In the genomic region with DNA sequence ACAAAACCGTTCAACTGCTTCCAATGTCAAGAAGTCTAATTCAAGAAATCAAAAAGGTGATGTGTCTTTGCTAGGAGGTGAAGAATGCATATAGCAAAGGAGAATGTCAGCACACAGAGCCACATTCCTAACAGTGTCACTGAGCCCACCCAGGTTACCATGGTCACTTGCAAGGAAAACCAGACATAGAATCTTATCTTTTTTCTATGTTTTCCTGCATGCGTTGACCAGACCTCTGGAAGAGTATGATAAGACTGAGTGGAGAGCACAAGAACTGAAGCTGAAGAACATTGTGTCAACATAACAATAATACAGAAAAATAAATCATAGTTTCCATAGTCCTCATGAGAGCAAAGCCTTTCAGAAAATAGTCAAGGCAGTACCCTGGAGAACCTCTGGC, we compare ENCODE assay signal across 29 mouse cellular contexts.
DNase-seq lines count a peak whose midpoint lies in the region; ATAC-seq and TF ChIP-seq lines count a peak whose summit lies in the region.
"Had no signal": no experiment of that assay in that cellular context is flagged by ENCODE, and none has a peak within 500 bp of the region (broad histone marks: within the 10 kb centered on the region; RNA-seq: fewer than 3 reads in every experiment).

No protein-coding gene starts in this region.

- H3K36me3 ChIP-seq in liver, embryonic 11.5 days (ENCODE audit: control insufficient read depth, insufficient read depth, low read length) = no peaks in the 10 kb centered on the region
- H3K36me3 ChIP-seq in liver, postnatal 0 days (replicated peaks; ENCODE audit: insufficient read depth, low read length) = no peaks in the 10 kb centered on the region
- H3K36me3 ChIP-seq in MEL (ENCODE audit: control insufficient read depth in 1 of 2, insufficient read depth in 2 of 2, low read length in 2 of 2) = peaks cover 0 to 4% of the 10 kb centered on the region in 2 experiments; a peak in 1 of 4 replicates
- H3K36me3 ChIP-seq in hindbrain, embryonic 10.5 days = no peaks in the 10 kb centered on the region
- H3K36me3 ChIP-seq: embryonic facial prominence, embryonic 13.5 days; embryonic facial prominence, embryonic 15.5 days; forebrain, embryonic 10.5 days; forebrain, embryonic 12.5 days; G1E had no signal

- no peaks in the 10 kb centered on the region for H3K79me2 ChIP-seq in MEL (ENCODE audit: control insufficient read depth, insufficient read depth, low read length, poor library complexity)

- TF ChIP-seq POLR2A in MEL (IDR thresholded peaks at IDR 0.05; ENCODE audit: control insufficient read depth in 1 of 2, insufficient read depth in 1 of 2, low read depth in 1 of 2, low read length in 2 of 2, poor library complexity in 1 of 2) = no peak

- ATAC-seq in liver, embryonic 11.5 days (replicated peaks; ENCODE audit: low FRiP score) = peak; percentile 53
- ATAC-seq in liver, postnatal 0 days = no peak
- peak; percentile 47; the same call in 1 of the 2 replicates for ATAC-seq in common myeloid progenitor, adult 5-6 weeks (replicated peaks; ENCODE audit: low read depth, poor library complexity, severe bottlenecking)
- ATAC-seq: activated CD4-positive, CD25-positive, alpha-beta regulatory T cell, adult 4 months; CD4-positive, CD25-positive, alpha-beta regulatory T cell, adult 4 months; forebrain, embryonic 14.5 days; forebrain, embryonic 16.5 days; Patski had no signal

- no peak for DNase-seq in liver, embryonic 11.5 days (ENCODE audit: low spot score)
- no peak for DNase-seq in liver, postnatal 0 days
- peak; percentile 23 for DNase-seq in 416B (ENCODE audit: low read depth)
- DNase-seq in MEL (ENCODE audit: low read depth, low spot score) = peak; percentile 22
- DNase-seq in urinary bladder, postnatal 10 days (ENCODE audit: low spot score) = no peak
- no peak for DNase-seq in hindbrain, embryonic 10.5 days (ENCODE audit: low spot score)
- DNase-seq: adrenal gland, adult 8-10 months; adrenal gland, postnatal 14 days; adrenal gland, postnatal 36 days; B cell, adult 2 months; cerebellum, adult 11-12 months; cerebellum, adult 2 months; cerebellum, adult 9-10 months; cerebellum, postnatal 10 days; cerebellum, postnatal 25 days; embryo, embryonic 11 days had no signal

- no peak for TF ChIP-seq CTCF in liver, postnatal 0 days (IDR thresholded peaks at IDR 0.05; ENCODE audit: low read depth)
- no peak for TF ChIP-seq CTCF in MEL (IDR thresholded peaks at IDR 0.05 in 2 of 3, conservative IDR thresholded peaks at IDR 0.05 in 1 of 3; ENCODE audit: control insufficient read depth in 1 of 3, insufficient read depth in 1 of 3, low read depth in 2 of 3, low read length in 3 of 3, poor library complexity in 1 of 3, severe bottlenecking in 1 of 3)

- H3K27ac ChIP-seq in liver, embryonic 11.5 days (ENCODE audit: low read depth, low read length) = no peak overlapping the region
- no peak overlapping the region for H3K27ac ChIP-seq in liver, postnatal 0 days (ENCODE audit: low read depth)
- H3K27ac ChIP-seq in MEL (ENCODE audit: control insufficient read depth, low read depth, low read length) = no peak overlapping the region
- H3K27ac ChIP-seq in hindbrain, embryonic 10.5 days = no peak overlapping the region
- H3K27ac ChIP-seq: embryonic facial prominence, embryonic 13.5 days; embryonic facial prominence, embryonic 15.5 days; forebrain, embryonic 10.5 days; forebrain, embryonic 12.5 days had no signal

- 49% methylated on average over 2 of the region's 2 CpGs for WGBS in liver, embryonic 11.5 days
- 47% methylated on average over 2 of the region's 2 CpGs for WGBS in liver, postnatal 0 days (ENCODE audit: insufficient replicate concordance)
- 79% methylated on average over 2 of the region's 2 CpGs for WGBS in hindbrain, embryonic 10.5 days

- no peaks in the 10 kb centered on the region for H3K9me3 ChIP-seq in liver, embryonic 11.5 days (ENCODE audit: control insufficient read depth, low read length)
- no peaks in the 10 kb centered on the region for H3K9me3 ChIP-seq in liver, postnatal 0 days (ENCODE audit: low read length)
- H3K9me3 ChIP-seq in MEL (replicated peaks; ENCODE audit: insufficient read depth, low read length) = no peaks in the 10 kb centered on the region
- no peaks in the 10 kb centered on the region for H3K9me3 ChIP-seq in hindbrain, embryonic 10.5 days
- H3K9me3 ChIP-seq: embryonic facial prominence, embryonic 13.5 days; embryonic facial prominence, embryonic 15.5 days; forebrain, embryonic 10.5 days; forebrain, embryonic 12.5 days had no signal

- H3K4me2 ChIP-seq in liver, embryonic 11.5 days = no peak overlapping the region
- H3K4me2 ChIP-seq in liver, postnatal 0 days (ENCODE audit: low read depth, low read length) = no peak overlapping the region
- H3K4me2 ChIP-seq: embryonic facial prominence, embryonic 13.5 days; embryonic facial prominence, embryonic 15.5 days; forebrain, embryonic 12.5 days had no signal

- H3K4me1 ChIP-seq in liver, embryonic 11.5 days (replicated peaks; ENCODE audit: control insufficient read depth, insufficient read depth, low read length) = no peaks in the 10 kb centered on the region
- H3K4me1 ChIP-seq in liver, postnatal 0 days (ENCODE audit: insufficient read depth) = no peaks in the 10 kb centered on the region
- H3K4me1 ChIP-seq in MEL (ENCODE audit: control insufficient read depth in 1 of 2, insufficient read depth in 2 of 2, low read length in 2 of 2) = no peaks in the 10 kb centered on the region; a peak in 1 of 4 replicates
- H3K4me1 ChIP-seq in hindbrain, embryonic 10.5 days (replicated peaks) = no peaks in the 10 kb centered on the region
- H3K4me1 ChIP-seq: embryonic facial prominence, embryonic 15.5 days; forebrain, embryonic 10.5 days; forebrain, embryonic 12.5 days had no signal

- no peak overlapping the region for H3K4me3 ChIP-seq in liver, embryonic 11.5 days (ENCODE audit: low read depth, low read length)
- H3K4me3 ChIP-seq in liver, postnatal 0 days (ENCODE audit: low read depth, low read length) = no peak overlapping the region
- no peak overlapping the region for H3K4me3 ChIP-seq in MEL (ENCODE audit: control insufficient read depth in 1 of 2, insufficient read depth in 1 of 2, low read depth in 2 of 2, low read length in 2 of 2)
- H3K4me3 ChIP-seq in hindbrain, embryonic 10.5 days = no peak overlapping the region
- H3K4me3 ChIP-seq: embryonic facial prominence, embryonic 13.5 days; embryonic facial prominence, embryonic 15.5 days; erythroblast, embryonic 14.5 days; forebrain, embryonic 10.5 days; forebrain, embryonic 12.5 days had no signal

- no peak for TF ChIP-seq RAD21 in MEL (IDR thresholded peaks at IDR 0.05; ENCODE audit: low read depth, low read length)

- no peak overlapping the region for H3K9ac ChIP-seq in liver, embryonic 11.5 days (ENCODE audit: low read depth, low read length)
- H3K9ac ChIP-seq in liver, postnatal 0 days (replicated peaks) = no peak overlapping the region
- no peak overlapping the region for H3K9ac ChIP-seq in MEL (ENCODE audit: control insufficient read depth, low read depth, low read length, poor library complexity, severe bottlenecking)
- H3K9ac ChIP-seq: embryonic facial prominence, embryonic 13.5 days; embryonic facial prominence, embryonic 15.5 days; forebrain, embryonic 12.5 days had no signal

- no peak for TF ChIP-seq EP300 in liver, postnatal 0 days (IDR thresholded peaks at IDR 0.05; ENCODE audit: low read depth)
- TF ChIP-seq EP300 in MEL (IDR thresholded peaks at IDR 0.05; ENCODE audit: low read depth in 1 of 2, low read length in 2 of 2) = peak; percentile 49 to 50; a peak in 3 of 4 replicates

- H3K27me3 ChIP-seq in liver, embryonic 11.5 days (replicated peaks; ENCODE audit: control insufficient read depth, insufficient read depth, low read length) = no peaks in the 10 kb centered on the region
- H3K27me3 ChIP-seq in liver, postnatal 0 days (ENCODE audit: insufficient read depth, low read length) = no peaks in the 10 kb centered on the region
- H3K27me3 ChIP-seq in MEL (ENCODE audit: control insufficient read depth in 1 of 2, insufficient read depth in 2 of 2, low read length in 2 of 2) = no peaks in the 10 kb centered on the region
- H3K27me3 ChIP-seq in hindbrain, embryonic 10.5 days (ENCODE audit: insufficient read depth, poor library complexity, severe bottlenecking) = no peaks in the 10 kb centered on the region
- H3K27me3 ChIP-seq: CH12.LX; embryonic facial prominence, embryonic 13.5 days; embryonic facial prominence, embryonic 15.5 days; forebrain, embryonic 12.5 days had no signal

TF ChIP-seq in MEL, 35 proteins besides CTCF, POLR2A, EP300 and RAD21:
- TF ChIP-seq ZKSCAN1 (IDR thresholded peaks at IDR 0.05; ENCODE audit: low read depth, low read length) (no peak), GATA1 (IDR thresholded peaks at IDR 0.05; ENCODE audit: low read depth, low read length) (peak; percentile 39; the same call in 1 of the 2 replicates), TCF12 (IDR thresholded peaks at IDR 0.05; ENCODE audit: low read depth, low read length) (peak; percentile 50)
TF ChIP-seq in MEL: peak in this region for 2.

Comparison
In these comparisons a context has a peak if more than half of its experiments do, and no peak if none do; other contexts are left out.
1. DNase-seq: peak in 416B (single experiment) and MEL (single experiment); none in liver, embryonic 11.5 days (single experiment), liver, postnatal 0 days (single experiment), urinary bladder, postnatal 10 days (single experiment) and hindbrain, embryonic 10.5 days (single experiment).